ENCODE assay signal across 36 mouse cellular contexts in genomic region chr1:184991191-184991590, GRCm38 (mm10). TPM values are rescaled to one million over a fixed set of nuclear protein-coding genes. Genes with fewer than 3 reads are reported as not detected.
"Had no signal": no experiment of that assay in that cellular context is flagged by ENCODE, and none has a peak within 500 bp of the region (broad histone marks: within the 10 kb centered on the region; RNA-seq: fewer than 3 reads in every experiment).

No protein-coding gene starts in this region.

- H3K4me3 ChIP-seq: heart, embryonic 10.5 days; heart, embryonic 12.5 days; heart, embryonic 13.5 days; heart, embryonic 15.5 days; hindbrain, embryonic 10.5 days; hindbrain, embryonic 12.5 days; hindbrain, embryonic 13.5 days; hindbrain, embryonic 15.5 days; intestine, embryonic 15.5 days; kidney, embryonic 15.5 days; layer of hippocampus, adult 2 months had no signal

- H3K9me3 ChIP-seq: heart, embryonic 10.5 days; heart, embryonic 12.5 days; heart, embryonic 13.5 days; heart, embryonic 15.5 days; hindbrain, embryonic 10.5 days; hindbrain, embryonic 12.5 days; hindbrain, embryonic 13.5 days; hindbrain, embryonic 15.5 days; intestine, embryonic 15.5 days; kidney, embryonic 15.5 days had no signal

- H3K27me3 ChIP-seq: heart, embryonic 12.5 days; heart, embryonic 13.5 days; heart, embryonic 15.5 days; hindbrain, embryonic 12.5 days; hindbrain, embryonic 13.5 days; hindbrain, embryonic 15.5 days; intestine, embryonic 15.5 days; kidney, embryonic 15.5 days had no signal

- H3K27ac ChIP-seq: heart, embryonic 10.5 days; heart, embryonic 13.5 days; heart, embryonic 15.5 days; hindbrain, embryonic 10.5 days; hindbrain, embryonic 12.5 days; hindbrain, embryonic 13.5 days; hindbrain, embryonic 14.5 days; hindbrain, embryonic 15.5 days; hindbrain, postnatal 0 days; intestine, embryonic 15.5 days; kidney, embryonic 15.5 days; kidney, postnatal 0 days; layer of hippocampus, adult 2 months had no signal

- DNase-seq: heart, postnatal 10 days; heart, postnatal 14 days; heart, postnatal 36 days; heart, postnatal 4 days; kidney, adult 11 months; kidney, adult 18-20 months; kidney, adult 2 months; kidney, adult 8-10 months; kidney, adult 9 months; kidney, postnatal 10 days; kidney, postnatal 14 days; kidney, postnatal 25 days; kidney, postnatal 36 days; kidney, postnatal 4 days; layer of hippocampus, adult 9-11 months; layer of hippocampus, postnatal 36 days had no signal

- H3K36me3 ChIP-seq: heart, embryonic 10.5 days; heart, embryonic 12.5 days; heart, embryonic 13.5 days; heart, embryonic 15.5 days; hindbrain, embryonic 10.5 days; hindbrain, embryonic 12.5 days; hindbrain, embryonic 13.5 days; hindbrain, embryonic 15.5 days; intestine, embryonic 15.5 days; kidney, embryonic 15.5 days had no signal

- H3K9ac ChIP-seq: heart, embryonic 12.5 days; heart, embryonic 13.5 days; heart, embryonic 15.5 days; hindbrain, embryonic 12.5 days; hindbrain, embryonic 13.5 days; hindbrain, embryonic 14.5 days; hindbrain, embryonic 15.5 days; intestine, embryonic 15.5 days; kidney, embryonic 15.5 days had no signal

- ATAC-seq: hindbrain, embryonic 16.5 days; hindbrain, postnatal 0 days; inflammation-experienced regulatory T-cells, adult 6 months; intestine, embryonic 15.5 days; intestine, embryonic 16.5 days; intestine, postnatal 0 days had no signal

- H3K4me2 ChIP-seq: heart, embryonic 11.5 days; heart, embryonic 12.5 days; heart, embryonic 13.5 days; heart, embryonic 15.5 days; hindbrain, embryonic 12.5 days; hindbrain, embryonic 13.5 days; hindbrain, embryonic 14.5 days; hindbrain, embryonic 15.5 days; intestine, embryonic 15.5 days; kidney, embryonic 15.5 days had no signal

RNA-seq across cellular contexts. Expression of gene Mark1, which starts 8.2 kb away (rescaled TPM):
- total RNA-seq: hematopoietic stem cell, adult 5-6 weeks had no signal
- polyA plus RNA-seq: inflammation-experienced regulatory T-cells, adult 6 months had no signal
